Mouse (Mus musculus): ENCODE measurements around the gene Atp2b1. TPM values are rescaled to one million over a fixed set of nuclear protein-coding genes. Genes with fewer than 3 reads are reported as not detected.

Atp2b1 gene
- polyA plus RNA-seq, 1 experiment from 2014 or later: 83.9 TPM

- no peaks in the 10 kb centered on the region; the same call in 1 of the 2 replicates for H3K9me3 ChIP-seq (replicated peaks)
- H3K4me1 ChIP-seq: peaks cover 6% of the 10 kb centered on the region
- no peak for DNase-seq (ENCODE audit: low spot score)
- WGBS: 81% methylated on average over 7 of the region's 7 CpGs
- peaks cover 7% of the 10 kb centered on the region; the same call in 1 of the 2 replicates for H3K36me3 ChIP-seq
- no peak overlapping the region for H3K4me3 ChIP-seq
- H3K27me3 ChIP-seq (ENCODE audit: low read depth, poor library complexity, severe bottlenecking): no peaks in the 10 kb centered on the region
- H3K27ac ChIP-seq (replicated peaks): no peak overlapping the region
Measured at GRCm38 (mm10) chr10:98929444-98929843, 15.2 kb downstream of the Atp2b1 start.

- 57% methylated on average over 11 of the region's 11 CpGs for WGBS
Measured at GRCm38 (mm10) chr10:98930143-98930542, 15.9 kb downstream of the Atp2b1 start.

DNA sequence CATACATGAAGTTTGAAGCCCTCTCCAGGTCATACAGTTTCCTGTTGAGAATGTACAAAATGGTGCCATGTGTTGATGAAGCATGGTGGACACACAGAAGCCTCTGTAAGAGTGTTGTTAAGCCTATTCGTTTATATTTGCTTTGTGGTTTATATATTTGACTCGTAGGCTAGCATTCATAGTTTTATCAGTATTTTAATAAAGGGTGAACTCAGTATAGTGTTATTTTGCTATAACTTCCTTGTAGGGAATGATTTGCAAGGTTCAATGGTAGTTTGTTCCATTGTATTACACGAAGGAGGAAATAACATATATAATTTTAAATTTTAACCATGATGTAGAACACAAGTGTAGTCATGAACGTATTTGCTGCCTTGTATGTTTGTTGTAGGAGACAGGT is 25.9 kb downstream of the Atp2b1 start:
- Histone ChIP-seq H3K4me1 (peaks cover 5% of the 10 kb centered on the region; the same call in 1 of the 2 replicates), H3K27me3 (ENCODE audit: low read depth, poor library complexity, severe bottlenecking) (no peaks in the 10 kb centered on the region), H3K9me3 (replicated peaks) (no peaks in the 10 kb centered on the region), H3K27ac (replicated peaks) (no peak overlapping the region), H3K4me3 (no peak overlapping the region), H3K36me3 (0 out of 2 replicates have a peak, but pooled peaks cover 4% of the 10 kb centered on the region)
- DNase-seq (ENCODE audit: low spot score): no peak
- 92% methylated on average over 4 of the region's 4 CpGs for WGBS

More at GRCm38 (mm10) chr10:98930143-98930542, 15.9 kb downstream of the Atp2b1 start:
- Histone ChIP-seq H3K27ac (replicated peaks) (peak overlapping the region; percentile 57; the same call in 1 of the 2 replicates), H3K4me3 (no peak overlapping the region), H3K36me3 (peaks cover 8% of the 10 kb centered on the region), H3K9me3 (replicated peaks) (no peaks in the 10 kb centered on the region), H3K4me1 (peaks cover 6% of the 10 kb centered on the region), H3K27me3 (ENCODE audit: low read depth, poor library complexity, severe bottlenecking) (no peaks in the 10 kb centered on the region)
- no peak for DNase-seq (ENCODE audit: low spot score)

DNA sequence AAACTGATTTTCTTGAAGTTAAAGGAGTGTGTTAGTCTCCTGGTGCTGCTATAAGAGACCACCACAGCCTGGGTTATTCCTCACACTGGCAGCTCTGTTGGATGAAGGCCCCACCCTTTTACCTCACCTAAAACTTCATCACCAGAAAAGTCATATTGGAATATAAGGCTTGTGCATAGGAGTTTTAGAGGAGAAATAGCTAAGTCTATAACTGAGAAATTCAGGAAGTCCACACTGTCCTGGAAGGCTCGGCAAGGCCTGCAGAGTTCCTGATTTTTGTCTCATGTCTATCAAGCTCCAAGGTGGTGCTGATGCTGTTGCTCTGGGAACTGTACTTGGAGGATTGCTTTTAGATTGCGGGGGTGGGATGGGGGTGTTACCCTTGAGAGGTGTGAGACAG is 26.6 kb downstream of the Atp2b1 start:
- Histone ChIP-seq H3K36me3 (0 out of 2 replicates have a peak, but pooled peaks cover 4% of the 10 kb centered on the region), H3K4me3 (no peak overlapping the region), H3K4me1 (peaks cover 5% of the 10 kb centered on the region; the same call in 1 of the 2 replicates), H3K9me3 (replicated peaks) (no peaks in the 10 kb centered on the region), H3K27me3 (ENCODE audit: low read depth, poor library complexity, severe bottlenecking) (no peaks in the 10 kb centered on the region), H3K27ac (replicated peaks) (no peak overlapping the region)
- DNase-seq (ENCODE audit: low spot score): no peak
- WGBS: 91% methylated on average over 2 of the region's 2 CpGs

- Histone ChIP-seq H3K27ac (replicated peaks) (no peak overlapping the region), H3K4me1 (peaks cover 5% of the 10 kb centered on the region; the same call in 1 of the 2 replicates), H3K4me3 (no peak overlapping the region), H3K36me3 (no peaks in the 10 kb centered on the region), H3K9me3 (replicated peaks) (no peaks in the 10 kb centered on the region), H3K27me3 (ENCODE audit: low read depth, poor library complexity, severe bottlenecking) (no peaks in the 10 kb centered on the region)
- DNase-seq (ENCODE audit: low spot score): no peak
- 82% methylated on average over 6 of the region's 6 CpGs for WGBS
Measured at GRCm38 (mm10) chr10:98941991-98942390, 27.8 kb downstream of the Atp2b1 start.

GRCm38 (mm10) chr10:98942999-98943398 is 28.8 kb downstream of the Atp2b1 start:
- Histone ChIP-seq H3K36me3 (no peaks in the 10 kb centered on the region), H3K27me3 (ENCODE audit: low read depth, poor library complexity, severe bottlenecking) (no peaks in the 10 kb centered on the region), H3K27ac (replicated peaks) (no peak overlapping the region), H3K4me1 (peaks cover 5% of the 10 kb centered on the region; the same call in 1 of the 2 replicates), H3K4me3 (no peak overlapping the region), H3K9me3 (replicated peaks) (no peaks in the 10 kb centered on the region)
- DNase-seq (ENCODE audit: low spot score): no peak
- 93% methylated on average over 8 of the region's 8 CpGs for WGBS

- Histone ChIP-seq H3K27me3 (ENCODE audit: low read depth, poor library complexity, severe bottlenecking) (no peaks in the 10 kb centered on the region), H3K9me3 (replicated peaks) (no peaks in the 10 kb centered on the region), H3K36me3 (no peaks in the 10 kb centered on the region), H3K4me3 (no peak overlapping the region), H3K27ac (replicated peaks) (no peak overlapping the region), H3K4me1 (peaks cover 5% of the 10 kb centered on the region; the same call in 1 of the 2 replicates)
- 69% methylated on average over 8 of the region's 8 CpGs for WGBS
- no peak for DNase-seq (ENCODE audit: low spot score)
Measured at GRCm38 (mm10) chr10:98943894-98944293, 29.7 kb downstream of the Atp2b1 start.

DNA sequence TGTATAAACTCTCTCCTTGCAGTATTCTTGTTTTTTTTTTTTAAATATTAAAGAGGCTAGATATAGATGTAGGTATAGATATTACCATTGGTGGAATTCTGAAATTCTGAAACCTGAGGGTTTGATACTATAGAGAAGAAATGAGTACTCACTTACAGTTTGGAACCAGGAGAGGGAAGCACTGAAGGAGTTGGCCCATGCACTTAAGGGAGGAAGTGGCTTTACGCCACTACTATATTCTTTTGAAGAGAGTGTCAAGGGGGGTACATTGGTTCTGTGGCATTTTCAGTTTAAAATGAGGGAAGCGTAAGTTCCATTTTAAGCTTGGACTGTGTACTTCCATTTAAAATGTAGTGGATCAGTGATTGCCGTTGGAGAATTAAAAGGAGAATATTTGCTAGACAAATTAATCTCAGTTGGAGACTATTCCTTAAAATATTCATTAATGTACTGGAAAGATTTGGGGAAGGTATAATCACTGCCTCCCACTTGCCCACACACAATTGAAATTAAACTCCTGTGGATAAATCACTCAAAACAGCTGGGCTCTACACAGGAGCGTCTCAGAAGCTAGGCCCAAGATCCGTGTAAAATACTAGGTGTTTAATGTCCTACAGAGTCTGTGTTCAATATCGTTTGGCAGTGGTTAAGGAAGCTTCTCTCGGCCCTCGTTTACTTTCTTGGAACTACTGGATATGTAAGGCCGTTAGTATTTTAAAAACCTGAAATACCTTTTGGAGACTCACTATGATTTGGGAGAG is 32.0 kb downstream of the Atp2b1 start:
- Histone ChIP-seq H3K4me3 (no peak overlapping the region), H3K9me3 (replicated peaks) (no peaks in the 10 kb centered on the region), H3K36me3 (no peaks in the 10 kb centered on the region), H3K27ac (replicated peaks) (no peak overlapping the region), H3K4me1 (peaks cover 5% of the 10 kb centered on the region; the same call in 1 of the 2 replicates), H3K27me3 (ENCODE audit: low read depth, poor library complexity, severe bottlenecking) (no peaks in the 10 kb centered on the region)
- no peak for DNase-seq (ENCODE audit: low spot score)
- 91% methylated on average over 9 of the region's 9 CpGs for WGBS

DNA sequence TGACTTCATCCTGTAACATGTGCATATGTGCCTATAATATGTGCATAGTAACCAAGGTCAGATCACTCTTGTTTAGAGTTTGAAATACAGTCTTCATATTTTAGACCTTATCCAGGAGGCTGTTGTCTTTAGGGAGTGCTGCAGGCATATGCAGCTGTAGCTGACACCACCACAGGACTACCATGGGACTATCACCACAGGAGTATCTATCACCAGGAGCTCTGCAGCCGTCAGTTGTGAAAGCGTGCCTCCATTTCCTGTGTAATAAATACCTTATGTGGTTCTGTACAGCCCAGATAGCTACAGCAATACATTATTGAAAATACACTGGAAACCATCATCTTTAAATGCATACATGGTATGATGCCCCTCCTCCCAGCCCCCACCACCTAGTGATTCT is 33.0 kb downstream of the Atp2b1 start:
- H3K27me3 ChIP-seq (ENCODE audit: low read depth, poor library complexity, severe bottlenecking): no peaks in the 10 kb centered on the region
- WGBS: 72% methylated on average over 2 of the region's 2 CpGs
- no peak for DNase-seq (ENCODE audit: low spot score)
- no peak overlapping the region for H3K4me3 ChIP-seq
- H3K27ac ChIP-seq (replicated peaks): no peak overlapping the region
- H3K4me1 ChIP-seq: peaks cover 2% of the 10 kb centered on the region; the same call in 1 of the 2 replicates
- H3K9me3 ChIP-seq (replicated peaks): no peaks in the 10 kb centered on the region
- H3K36me3 ChIP-seq: no peaks in the 10 kb centered on the region

- no peak overlapping the region for H3K4me3 ChIP-seq
- H3K27ac ChIP-seq (replicated peaks): no peak overlapping the region
- no peaks in the 10 kb centered on the region for H3K27me3 ChIP-seq (ENCODE audit: low read depth, poor library complexity, severe bottlenecking)
- H3K4me1 ChIP-seq: no peaks in the 10 kb centered on the region
- WGBS: 97% methylated on average over 5 of the region's 5 CpGs
- DNase-seq (ENCODE audit: low spot score): no peak
- H3K9me3 ChIP-seq (replicated peaks): no peaks in the 10 kb centered on the region
- no peaks in the 10 kb centered on the region for H3K36me3 ChIP-seq
Measured at GRCm38 (mm10) chr10:98948096-98948495, 33.9 kb downstream of the Atp2b1 start.

- Histone ChIP-seq H3K4me3 (no peak overlapping the region), H3K36me3 (no peaks in the 10 kb centered on the region), H3K27me3 (ENCODE audit: low read depth, poor library complexity, severe bottlenecking) (no peaks in the 10 kb centered on the region), H3K4me1 (no peaks in the 10 kb centered on the region), H3K27ac (replicated peaks) (no peak overlapping the region), H3K9me3 (replicated peaks) (no peaks in the 10 kb centered on the region)
- DNase-seq (ENCODE audit: low spot score): no peak
- 77% methylated on average over 1 of the region's 1 CpGs for WGBS
Measured at GRCm38 (mm10) chr10:98949750-98950149, 35.5 kb downstream of the Atp2b1 start.

DNA sequence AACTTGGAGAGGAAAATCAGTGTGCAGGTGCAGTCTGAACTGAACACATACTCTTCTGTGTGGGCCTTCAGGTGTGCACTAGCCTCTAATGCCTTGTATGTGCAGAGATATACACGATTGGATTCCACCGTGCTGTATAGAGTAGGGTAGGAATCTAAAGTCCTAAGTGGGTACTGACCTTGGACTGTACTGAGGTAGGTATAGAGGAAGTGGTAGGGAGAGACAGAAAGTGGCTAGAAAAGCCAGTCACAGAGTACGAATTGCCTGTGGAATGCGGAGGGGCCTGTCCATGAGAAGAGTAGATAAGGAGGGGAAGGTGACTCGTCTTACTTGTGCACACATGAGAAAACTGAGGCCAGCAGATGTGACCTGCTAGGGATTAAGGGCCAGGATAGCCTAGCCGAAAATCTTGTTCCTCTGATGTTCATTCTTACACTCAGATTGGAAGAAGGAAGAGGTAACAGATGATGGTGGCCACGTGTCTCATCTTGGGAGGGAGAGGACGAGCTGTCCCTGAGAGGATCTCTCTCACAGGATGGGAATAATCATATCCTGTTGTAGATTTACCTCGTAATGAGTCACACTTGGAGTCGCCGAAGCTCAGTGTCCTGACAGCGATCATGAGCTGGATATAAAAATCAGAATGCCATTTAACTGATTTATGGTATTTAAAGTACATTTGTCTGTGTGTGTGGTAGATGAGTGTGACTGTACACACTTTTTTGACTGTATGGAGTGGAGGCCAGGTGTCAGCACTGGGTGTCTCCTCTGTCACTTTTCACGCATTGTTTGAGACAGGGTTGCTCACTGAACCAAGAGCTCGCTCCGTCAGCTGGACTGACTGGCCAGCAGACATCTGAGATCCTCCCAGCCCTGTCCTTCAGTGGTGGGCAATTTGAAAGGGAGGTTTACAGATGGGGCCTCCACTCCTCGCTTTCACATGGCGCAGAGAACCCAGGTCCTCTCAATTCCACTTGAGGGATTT is 37.4 kb downstream of the Atp2b1 start:
- Histone ChIP-seq H3K4me1 (no peaks in the 10 kb centered on the region), H3K4me3 (no peak overlapping the region), H3K27ac (replicated peaks) (no peak overlapping the region), H3K9me3 (replicated peaks) (no peaks in the 10 kb centered on the region), H3K27me3 (ENCODE audit: low read depth, poor library complexity, severe bottlenecking) (no peaks in the 10 kb centered on the region), H3K36me3 (no peaks in the 10 kb centered on the region)
- DNase-seq (ENCODE audit: low spot score): no peak
- 90% methylated on average over 17 of the region's 17 CpGs for WGBS
